Mouse (Mus musculus) right cerebral cortex, postnatal 25 days (tissue): ENCODE results near the gene Ddx42.
"Not testable (repeated sequence)": the region's sequence is repeated elsewhere in the genome, so short reads cannot be mapped to it uniquely, and the experiment has no call there.

Experiments
- DNase-seq: peaks from one replicate; pipeline ENCODE4 v3.0.0; 2022

Ddx42 gene

DNA sequence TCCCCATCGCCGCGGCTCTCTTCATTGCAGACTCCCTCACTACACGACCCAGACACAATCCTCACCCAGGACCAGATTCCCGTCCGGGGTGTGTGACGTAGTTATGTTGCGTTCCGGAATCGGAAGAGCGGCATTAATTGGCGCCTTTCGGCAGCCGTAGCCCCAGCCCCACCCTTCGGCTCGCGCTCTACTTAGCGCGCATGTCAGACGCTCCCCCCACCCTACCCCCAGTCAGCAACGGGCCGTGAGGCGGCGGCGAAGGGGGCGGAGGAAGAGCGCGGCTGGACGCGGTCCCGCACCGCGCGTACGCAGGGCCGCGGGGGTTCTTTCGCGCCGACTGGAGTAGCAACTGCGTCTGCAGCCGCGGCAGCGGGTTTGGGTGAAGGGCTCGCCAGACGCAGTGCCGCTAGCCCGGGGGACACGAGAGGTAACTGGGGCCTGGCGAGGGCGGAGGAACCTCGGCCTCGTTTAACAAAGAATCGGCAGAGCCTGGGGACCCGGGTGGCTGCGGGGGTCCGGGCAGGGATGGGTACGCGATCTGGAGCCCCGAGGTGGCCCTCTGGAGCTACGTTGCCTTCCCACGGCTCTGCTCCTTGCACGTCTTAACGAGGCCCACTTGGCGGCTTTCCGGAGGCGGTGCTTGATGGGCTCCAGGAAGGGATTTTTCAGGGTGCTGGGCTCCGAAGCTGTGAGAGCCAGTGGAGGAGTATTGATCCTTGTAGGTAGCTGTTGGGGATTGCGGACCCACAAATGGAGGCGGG lies at the start of gene Ddx42:
Gene Ddx42, plus strand, starts transcription at position 197 of the 761 bp plus-strand sequence.
- peak; percentile 93 for DNase-seq

DNA sequence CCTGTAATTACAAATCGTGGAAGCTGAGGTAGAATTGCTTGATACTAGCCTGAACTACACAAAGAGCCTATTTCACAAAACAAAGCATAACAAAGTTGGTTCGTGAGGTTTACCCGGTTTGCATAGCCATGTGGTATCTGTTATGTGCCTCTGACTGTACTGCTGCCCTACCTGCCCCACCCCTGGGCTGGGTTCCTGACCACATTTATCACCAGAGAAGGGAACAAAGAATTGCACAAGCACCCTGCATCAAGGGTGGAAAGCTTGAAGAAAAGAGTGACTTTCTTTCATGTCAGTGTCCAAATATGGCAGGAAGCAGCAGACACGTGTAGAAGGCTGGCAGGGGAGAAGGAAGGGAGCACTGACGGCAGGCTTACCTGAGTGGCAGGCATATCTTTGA lies 49.3 kb upstream of the Ddx42 start:
- DNase-seq: no peak

DNA sequence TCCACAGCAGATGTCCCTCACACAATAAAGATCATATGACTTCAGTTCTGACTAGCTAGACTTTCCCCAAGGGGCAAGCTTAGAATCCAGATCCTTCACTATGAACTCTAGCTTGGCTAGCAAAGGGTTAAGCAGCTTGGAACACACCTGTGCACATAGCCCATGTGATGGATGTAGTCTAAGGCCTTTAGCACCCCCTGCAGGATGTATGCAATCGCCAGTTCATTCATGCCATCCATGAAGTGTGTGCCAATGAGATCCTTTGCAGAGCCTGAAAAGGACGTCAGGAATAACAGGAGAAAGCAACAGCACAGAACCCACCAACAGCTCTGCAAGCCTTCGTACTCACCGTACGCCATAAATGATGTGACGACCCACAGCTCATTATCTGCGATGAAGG lies 45.9 kb upstream of the Ddx42 start:
- DNase-seq: no peak

DNA sequence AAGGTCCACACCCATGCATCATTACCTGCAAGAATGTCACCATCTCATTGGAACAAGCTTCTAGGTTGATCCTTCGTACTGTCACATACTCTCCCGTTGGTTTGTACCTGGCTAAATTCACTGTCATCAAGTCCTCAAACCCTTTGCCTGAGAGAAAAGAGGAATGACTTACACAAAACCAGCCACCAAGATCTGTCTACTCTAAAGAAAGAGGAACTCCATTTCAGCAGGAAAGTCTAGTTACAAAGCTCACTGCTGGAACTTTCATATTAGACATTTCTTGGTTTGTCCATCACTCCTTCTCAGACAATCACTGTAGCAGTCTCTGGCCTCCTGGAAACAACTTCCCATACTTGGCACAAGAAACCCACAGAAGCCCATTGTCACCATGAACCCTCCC lies 43.5 kb upstream of the Ddx42 start:
- DNase-seq: no peak

DNA sequence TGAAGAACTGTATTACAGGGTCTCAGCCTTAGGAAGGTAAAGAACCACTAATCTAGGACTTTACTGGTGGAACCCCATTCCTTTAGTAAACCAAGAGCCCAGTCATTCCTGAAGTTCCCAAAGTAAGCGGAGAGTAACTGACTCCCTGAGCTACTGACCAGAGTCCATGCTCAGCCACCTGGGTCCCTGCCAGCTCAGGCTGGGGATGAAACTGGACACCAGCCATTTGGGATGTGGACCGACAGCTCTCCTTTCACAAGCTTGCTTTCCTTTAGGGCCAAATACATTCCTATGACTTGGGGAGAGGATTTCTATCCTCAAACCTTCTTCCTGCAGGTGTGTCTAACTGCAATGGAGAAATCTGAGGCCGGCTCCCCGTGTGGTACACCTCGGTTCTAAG lies 42.4 kb upstream of the Ddx42 start:
- DNase-seq: no peak

DNA sequence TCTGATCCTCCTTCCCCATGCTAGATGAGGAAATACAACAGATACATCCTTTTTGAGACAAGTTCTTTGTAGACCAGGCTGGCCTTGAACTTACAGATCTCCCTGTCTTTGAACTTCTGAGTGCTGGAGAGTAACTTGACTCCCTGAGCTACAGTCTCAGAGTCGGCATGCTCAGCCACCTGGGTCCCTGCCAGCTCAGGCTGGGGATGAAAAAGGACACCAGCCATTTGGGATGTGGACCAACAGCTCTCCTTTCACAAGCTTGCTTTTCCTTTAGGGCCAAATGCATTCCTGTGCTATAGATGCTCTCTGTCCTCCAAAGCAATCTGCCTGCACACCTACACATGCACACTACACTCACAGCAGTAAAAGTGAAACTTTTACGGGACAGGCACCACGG lies 41.6 kb upstream of the Ddx42 start:
- DNase-seq: no peak

DNA sequence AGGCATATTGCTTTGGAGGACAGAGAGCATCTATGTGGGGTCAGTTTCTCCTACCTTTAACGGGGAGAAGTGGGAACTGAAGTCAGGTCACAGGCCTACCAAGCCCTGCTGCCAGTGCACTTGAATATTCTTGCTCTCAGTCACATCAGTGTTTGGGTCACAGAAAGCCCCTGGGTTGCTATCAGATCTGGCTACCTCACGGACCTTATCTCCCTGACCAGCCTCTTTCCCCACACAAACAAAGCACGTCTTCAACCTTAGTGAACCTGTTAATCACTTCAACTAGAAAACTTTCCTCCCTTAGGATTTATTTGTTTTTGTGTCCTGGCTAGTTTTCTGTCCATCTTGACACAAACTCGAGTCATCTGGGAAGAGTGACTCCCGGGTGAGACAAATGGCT lies 40.4 kb upstream of the Ddx42 start:
- DNase-seq: no peak

DNA sequence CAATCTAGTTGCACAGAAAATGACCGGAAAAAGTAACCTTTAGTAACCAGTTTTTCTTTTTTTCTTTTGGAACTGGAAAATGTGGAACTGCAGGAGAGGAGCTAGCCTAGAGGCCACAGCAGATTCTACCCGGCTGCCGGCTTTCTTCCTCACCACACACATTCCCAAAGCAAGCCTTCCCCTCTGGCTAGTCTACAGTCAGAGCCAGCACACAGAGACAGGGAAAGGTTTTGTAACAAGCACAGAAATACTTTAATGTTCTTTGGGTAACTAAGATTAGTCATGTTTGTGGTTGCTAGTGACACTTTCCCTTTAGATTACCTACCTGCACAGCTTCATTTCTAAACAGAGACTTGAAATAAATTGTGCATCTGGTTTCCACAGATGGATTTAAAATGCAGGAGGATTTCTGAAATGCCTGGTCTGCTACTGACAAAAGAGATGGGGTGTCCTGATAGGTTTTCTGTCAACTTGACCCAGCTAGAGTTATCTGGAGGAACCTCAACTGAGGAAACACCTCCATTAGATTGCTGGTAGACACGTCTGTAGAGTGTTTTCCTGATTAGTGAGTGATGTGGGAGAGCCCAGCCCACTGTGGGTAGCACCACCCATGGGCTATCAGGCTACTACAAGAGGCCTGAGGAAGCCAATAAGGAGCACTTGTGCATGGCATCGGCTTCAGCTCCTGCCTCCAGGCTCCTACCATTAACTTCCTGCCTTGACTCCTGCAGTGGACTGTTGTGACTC lies 38.5 kb upstream of the Ddx42 start:
- no peak for DNase-seq

DNA sequence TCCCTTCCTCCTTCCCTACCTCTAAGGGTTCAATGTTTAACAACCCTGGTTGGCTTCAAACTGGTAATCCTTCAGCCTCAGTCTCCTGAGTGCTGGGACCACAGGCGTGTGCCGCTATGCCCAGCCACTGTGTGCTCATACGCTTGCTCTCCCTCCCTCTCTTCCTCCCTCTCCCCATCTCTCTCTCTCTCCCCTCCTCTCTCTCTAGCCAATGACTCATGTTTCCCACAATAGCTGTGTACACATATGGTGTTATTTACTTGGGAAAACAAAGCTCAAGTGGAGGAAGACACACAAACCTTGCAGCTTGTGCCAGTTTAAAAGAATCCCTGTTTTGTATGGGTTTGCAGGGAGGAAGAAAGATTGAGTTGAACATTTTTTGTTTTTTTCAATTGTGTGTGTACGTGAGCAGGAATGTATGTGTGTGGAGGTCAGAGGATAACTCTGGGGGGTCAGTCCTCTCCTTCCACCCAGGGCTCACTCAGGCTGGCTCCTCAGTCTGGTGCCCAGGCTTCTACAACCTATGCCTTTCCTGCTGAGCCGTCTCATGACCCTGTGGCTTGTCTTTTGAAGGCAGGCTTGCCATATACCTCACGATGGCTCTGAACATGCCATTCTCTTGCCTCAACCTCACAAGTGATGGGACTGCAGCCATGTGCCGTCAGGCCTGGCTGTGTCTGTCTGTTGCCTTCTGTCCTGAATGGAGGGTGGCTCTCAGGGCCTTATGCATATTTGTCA lies 36.8 kb upstream of the Ddx42 start:
- DNase-seq: no peak

DNA sequence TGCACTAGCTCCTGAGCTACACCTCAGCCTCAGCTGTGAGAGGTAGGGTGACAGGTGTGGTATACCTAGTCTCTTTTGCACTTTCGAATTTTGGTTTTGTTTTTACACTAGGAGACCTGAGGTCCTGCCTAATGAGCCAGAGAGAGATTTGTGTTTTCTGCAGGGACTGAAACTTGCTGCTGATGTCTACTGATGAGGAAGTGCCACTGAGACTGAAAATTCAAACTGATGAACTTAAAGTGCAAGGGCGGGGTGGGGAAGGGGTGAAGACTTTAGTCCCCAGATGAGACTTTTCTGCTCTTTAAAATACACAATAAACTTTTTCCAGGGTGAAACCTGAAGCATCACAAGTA lies 36.3 kb upstream of the Ddx42 start:
- no peak for DNase-seq

DNA sequence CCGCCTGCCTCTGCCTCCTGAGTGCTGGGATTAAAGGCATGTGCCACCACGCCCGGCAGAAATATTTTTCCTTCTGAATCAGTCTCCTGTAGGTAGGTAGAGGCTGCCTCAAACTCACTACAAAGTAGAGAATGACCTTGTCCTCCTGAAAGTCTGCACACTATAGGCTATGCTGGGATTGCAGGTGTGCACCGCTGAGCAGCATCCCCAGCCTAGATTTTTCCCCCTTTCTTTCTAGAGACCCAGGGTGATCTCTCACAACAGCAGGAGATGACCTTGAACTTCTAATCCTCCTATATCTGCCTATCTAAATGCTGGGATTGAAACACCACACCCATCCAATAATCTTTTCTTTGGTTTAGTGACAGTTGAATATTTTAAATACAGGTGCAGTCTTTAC lies 29.4 kb upstream of the Ddx42 start:
- no peak for DNase-seq

DNA sequence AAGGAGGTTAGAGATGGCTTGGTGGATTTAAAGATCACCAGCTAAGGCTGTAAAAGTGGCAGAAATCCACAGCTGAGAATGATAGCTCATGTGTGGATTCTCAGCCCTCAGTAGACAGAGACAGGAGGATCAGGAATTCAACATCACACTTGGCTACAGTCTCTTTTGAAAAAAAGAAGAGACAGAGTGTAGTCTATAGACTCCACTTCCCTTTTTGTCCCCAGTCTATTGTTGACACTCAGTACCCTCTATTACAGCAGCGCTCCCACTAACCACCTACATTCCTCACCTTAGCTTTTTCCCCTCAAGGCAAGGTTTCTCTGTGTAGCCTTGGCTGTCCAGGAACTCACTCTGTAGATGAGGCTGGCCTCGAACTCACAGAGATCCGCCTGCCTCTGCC lies 25.0 kb upstream of the Ddx42 start:
- no peak for DNase-seq

DNA sequence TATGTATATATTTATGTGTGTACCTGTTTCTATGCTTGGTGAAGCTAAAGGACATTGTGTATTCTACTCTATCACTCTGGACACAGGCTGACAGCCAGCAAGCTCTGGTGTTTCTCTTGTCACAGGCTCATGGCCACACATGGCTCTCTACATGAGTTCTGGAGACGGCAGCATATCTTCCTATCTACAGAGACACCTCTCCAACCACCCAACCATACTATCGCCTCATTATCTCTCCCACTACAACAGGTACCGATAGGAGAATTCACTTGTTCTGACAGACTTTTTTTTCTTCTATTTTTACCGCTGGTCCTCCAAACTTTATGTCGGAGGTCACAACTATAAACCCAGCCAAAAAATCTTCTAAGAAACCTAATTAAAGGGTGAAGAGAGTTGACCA lies 24.5 kb upstream of the Ddx42 start:
- no peak for DNase-seq

DNA sequence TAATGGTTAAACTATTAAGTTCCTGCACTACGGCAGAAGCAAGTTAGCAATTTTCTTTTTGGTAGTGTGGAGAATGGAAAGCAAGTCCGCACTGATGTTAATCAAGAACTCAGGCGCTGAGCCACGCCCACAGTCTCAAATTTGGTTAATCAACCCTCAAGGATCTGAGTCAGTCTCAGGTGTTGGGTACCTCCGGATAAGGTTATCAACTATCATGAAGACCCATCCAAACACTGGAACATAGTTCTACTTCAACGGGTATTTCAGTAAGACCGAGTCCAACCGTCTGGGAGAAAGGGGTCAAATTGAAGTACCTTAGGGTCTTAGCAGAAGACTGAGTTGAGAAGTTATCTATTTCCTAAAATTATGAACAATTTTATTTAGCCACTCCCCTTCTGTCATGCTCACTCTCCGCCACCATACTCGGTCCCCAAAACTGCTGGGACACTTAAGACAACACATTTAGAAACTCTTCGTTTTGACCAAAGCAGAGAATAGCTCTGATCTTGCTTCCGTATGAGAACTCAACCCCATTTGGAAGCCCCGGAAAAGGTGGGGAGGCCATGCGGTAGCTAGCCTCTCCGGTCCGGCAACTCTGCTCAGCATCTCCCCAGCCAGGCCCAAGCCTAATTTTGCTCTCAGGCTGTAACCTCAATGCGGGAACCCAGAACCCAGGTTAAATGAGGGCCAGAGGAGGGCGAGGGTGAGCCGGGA lies 23.9 kb upstream of the Ddx42 start:
- DNase-seq: no peak

DNA sequence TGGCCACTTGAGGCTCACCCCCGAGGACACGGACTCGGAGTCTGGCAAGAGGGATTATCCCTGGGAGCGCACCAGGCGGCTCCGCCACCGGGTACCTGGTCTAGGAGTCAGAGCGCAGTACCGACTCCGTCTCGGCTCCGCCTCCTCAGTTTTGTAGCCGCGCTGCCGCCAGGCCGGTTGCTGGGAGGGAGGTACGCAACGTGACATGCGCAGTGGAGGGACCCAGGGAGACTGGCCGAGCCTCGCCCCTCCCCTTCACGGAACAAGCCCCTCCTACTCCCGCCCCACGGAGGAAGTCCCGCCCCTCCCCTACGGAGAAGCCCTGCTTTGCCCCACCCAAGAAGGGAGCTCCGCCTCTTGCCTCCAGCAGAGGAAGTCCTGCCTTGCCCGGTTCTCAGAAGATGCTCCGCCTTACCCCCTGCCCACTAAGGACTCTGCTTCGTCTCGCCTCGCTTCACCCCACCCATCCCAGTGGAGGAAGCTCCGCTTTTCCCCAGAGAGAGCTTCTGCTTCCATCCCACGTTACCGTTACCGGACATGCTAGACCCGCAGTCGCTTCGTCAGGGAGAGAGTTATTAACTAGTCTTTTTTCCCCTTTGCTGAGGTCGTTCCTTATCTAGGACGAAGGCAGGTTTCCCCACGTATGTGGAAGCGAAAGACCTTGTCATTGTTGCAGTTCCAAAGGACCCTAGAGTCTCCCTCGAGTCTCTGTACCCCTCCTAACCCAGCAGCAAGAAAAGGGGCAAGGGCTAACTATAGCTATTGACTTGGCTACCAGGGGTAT lies 23.2 kb upstream of the Ddx42 start:
- DNase-seq: peak; percentile 95

DNA sequence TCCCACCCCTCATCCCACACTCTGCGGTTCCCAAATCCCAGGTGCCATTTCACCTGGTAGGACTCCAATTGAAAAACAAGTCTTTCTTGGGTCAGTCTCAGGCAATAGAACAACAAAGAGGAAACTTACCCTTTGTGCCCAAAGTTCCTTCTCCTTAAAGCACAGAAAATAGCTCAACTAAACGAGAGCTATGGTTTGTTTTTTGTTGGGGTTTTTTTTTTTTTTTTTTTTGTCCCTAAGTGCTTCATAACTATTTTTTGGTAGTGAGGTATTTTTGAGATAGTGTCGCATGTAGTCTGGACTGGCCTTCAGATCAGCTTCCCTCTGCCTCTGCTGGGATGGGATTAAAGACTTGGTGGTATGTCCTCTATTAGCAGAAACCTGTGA lies 22.6 kb upstream of the Ddx42 start:
- DNase-seq: no peak

DNA sequence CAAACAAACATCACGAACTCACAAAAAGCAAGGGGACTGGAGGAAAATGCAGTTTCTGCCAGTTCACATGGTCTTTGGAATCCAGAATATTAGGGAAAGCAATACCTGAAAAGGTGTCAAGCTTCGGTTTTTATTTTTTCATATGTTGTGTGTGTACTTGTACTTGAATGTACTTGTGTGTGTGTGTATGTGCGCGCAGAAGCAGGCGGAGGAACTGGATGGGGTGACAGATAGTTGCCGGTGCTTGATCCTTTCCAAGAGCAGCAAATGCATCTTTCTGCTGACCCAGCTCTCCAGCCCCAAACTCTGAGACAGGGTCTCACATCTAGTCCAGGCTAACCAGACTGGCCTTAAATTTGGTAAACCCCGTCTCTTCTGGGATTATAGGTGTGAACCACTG lies 21.8 kb upstream of the Ddx42 start:
- no peak for DNase-seq

DNA sequence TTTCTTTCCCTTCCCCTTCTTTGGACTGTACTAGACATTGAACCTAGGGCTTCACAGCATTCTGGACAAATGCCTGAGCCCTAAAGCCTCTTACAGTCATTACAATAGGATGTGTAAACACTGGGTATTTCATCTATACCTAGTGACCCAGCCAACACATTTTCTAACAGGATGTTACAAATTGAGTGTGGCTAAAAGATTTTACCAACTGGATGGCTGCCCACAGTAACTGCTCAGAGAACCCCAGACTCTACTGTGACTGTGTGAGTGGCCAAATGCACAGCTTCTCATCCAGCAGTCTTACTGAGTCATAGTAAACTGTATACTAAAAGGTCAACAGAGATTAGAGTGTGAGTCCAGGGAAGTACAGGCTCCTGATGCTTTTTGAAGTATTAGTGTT lies 21.4 kb upstream of the Ddx42 start:
- no peak for DNase-seq

DNA sequence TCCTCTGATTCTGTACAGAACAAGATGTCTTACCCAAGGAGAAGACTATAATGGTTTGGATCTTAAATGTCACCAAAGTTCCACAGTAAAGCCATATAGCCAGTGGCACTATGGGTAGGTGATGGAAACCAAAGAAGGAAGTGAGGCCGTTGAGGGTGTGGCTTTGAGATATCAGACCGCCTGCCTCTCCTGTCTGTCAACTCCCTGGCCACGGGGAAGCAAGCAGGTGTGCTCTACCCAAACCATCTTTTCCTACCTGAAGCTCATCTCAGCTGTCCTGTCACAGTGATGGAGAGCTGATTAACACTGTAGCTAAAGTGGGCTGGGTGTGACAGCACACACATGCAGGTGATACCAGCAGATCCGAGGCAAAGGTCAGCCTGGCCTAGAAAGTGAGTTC lies 18.4 kb upstream of the Ddx42 start:
- DNase-seq: no peak

DNA sequence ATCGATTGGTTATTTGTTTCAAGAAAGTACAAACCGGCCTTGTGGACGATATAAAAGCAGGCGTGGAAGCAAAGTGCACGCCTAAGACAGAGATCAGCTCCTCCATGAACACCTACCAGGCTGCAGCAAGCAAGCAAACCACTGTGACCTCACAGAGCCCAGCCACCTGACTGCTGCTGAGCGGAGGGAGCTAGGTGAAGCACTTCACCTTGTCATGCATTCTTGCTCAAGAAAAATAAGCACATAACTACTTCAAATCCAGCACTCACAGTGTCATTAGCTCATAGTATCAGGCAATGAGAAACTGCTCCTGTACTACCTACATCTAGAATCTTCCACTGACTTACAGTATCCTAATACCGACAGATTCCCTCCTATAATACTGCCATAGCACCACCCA lies 16.7 kb upstream of the Ddx42 start:
- not testable (repeated sequence) for DNase-seq

DNA sequence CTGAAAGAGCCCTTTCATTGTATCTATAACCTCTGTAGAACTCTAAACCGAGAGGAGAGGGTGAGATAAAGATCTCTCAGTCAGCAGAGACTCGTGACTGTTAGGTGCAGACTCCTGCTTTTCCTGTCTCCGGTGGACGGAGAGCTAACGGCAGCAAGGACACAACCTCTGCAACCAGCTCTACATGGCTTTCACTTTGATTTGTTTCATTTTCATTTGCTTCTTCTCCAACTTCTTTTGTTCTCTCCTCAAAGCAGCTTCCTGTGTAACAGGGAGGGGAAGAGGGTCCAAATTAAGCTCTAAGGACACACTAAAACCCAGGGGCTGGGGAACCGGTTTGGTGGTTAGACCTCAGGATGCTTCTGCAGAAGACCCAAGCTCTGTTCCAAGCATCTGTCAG lies 16.0 kb upstream of the Ddx42 start:
- no peak for DNase-seq

DNA sequence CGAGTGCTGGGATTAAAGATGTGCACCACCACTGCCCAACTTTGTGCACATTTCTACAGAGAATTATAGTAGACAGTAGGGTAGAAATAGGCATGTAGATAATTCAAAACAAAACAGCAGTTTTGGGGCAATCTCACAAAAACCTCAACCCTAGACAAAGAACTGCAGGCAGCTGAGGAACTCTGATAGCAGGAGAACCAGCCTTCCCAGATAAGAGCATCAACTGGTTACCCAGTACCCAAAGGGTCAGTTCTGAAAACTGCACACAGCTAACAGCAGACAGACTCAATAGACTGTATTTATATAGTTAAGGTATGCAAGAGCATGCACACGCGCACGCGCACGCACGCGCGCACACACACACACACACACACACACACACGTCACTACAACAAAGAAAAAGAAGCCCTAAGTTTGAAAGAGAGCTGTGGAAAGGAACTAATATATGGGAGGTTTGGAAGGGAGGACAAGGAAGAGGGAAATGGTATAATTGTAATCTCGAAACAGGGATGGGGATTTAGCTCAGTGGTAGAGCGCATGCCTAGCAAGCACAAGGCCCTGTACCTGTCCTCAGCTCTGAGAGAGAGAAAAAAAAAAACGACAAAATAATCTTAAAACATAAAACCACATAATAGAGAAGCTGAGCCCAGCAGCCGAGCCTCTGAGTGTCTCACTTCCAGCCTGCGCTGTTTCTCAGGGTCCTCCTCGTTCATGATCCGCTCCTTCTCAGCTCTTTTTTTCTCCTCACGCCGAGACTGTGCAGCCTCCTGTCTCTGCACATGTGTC lies 15.2 kb upstream of the Ddx42 start:
- no peak for DNase-seq
